Mouse (Mus musculus) CH12.LX (cell line): Measurements from ENCODE around the gene Rec114.

Source experiments
- CTCF ChIP-seq, 2 experiments: IDR thresholded peaks in 1 of 2; conservative IDR thresholded peaks in 1 of 2; 2 replicates each; pipeline ENCODE4 v1.5.1; 2011 to 2012; ENCODE audit warnings: low read depth in 2 of 2, low read length in 2 of 2, improper control_type of control experiment in 1 of 2, inconsistent platforms in 1 of 2, mild to moderate bottlenecking in 1 of 2, moderate library complexity in 1 of 2
- EP300 ChIP-seq: IDR thresholded peaks from 2 replicates; pipeline ENCODE4 v1.6.1; 2011; ENCODE audit warnings: low read length, improper control_type of control experiment
- JUND ChIP-seq: conservative IDR thresholded peaks from 2 replicates; pipeline ENCODE4 v1.6.1; 2011; ENCODE audit warnings: low read depth, low read length, improper control_type of control experiment
- MYC ChIP-seq: IDR thresholded peaks from 2 replicates; pipeline ENCODE4 v1.6.1; 2011; ENCODE audit warnings: low read depth, mild to moderate bottlenecking, improper control_type of control experiment, low read length
- NELFE ChIP-seq: IDR thresholded peaks from 2 replicates; pipeline ENCODE4 v1.6.1; 2011; ENCODE audit warnings: low read depth, low read length, improper control_type of control experiment
- PAX5 ChIP-seq: IDR thresholded peaks from 2 replicates; pipeline ENCODE4 v1.6.1; 2012; ENCODE audit warnings: low read length, inconsistent platforms, mixed read lengths
- POLR2A ChIP-seq: IDR thresholded peaks from 2 replicates; pipeline ENCODE4 v1.6.1; 2011; ENCODE audit warnings: low read depth, mild to moderate bottlenecking, improper control_type of control experiment, low read length
- POLR2AphosphoS2 ChIP-seq: IDR thresholded peaks from 2 replicates; pipeline ENCODE4 v1.6.1; 2011; ENCODE audit warnings: low read depth, low read length, improper control_type of control experiment
- RCOR1 ChIP-seq: conservative IDR thresholded peaks from 2 replicates; pipeline ENCODE4 v1.6.1; 2012; ENCODE audit warnings: low read depth, mild to moderate bottlenecking, inconsistent platforms, low read length, improper control_type of control experiment

GRCm38 (mm10) chr9:58665492-58665891 lies 78.3 kb downstream of the Rec114 start:
- TF ChIP-seq CTCF (conservative IDR thresholded peaks at IDR 0.05 in 1 of 2, IDR thresholded peaks at IDR 0.05 in 1 of 2; ENCODE audit: low read depth in 2 of 2, low read length in 2 of 2), result no peak
- no peak for TF ChIP-seq EP300
- TF ChIP-seq NELFE, result no peak
- TF ChIP-seq PAX5, result no peak
- no peak for TF ChIP-seq JUND
- no peak for TF ChIP-seq POLR2AphosphoS2
- no peak for TF ChIP-seq POLR2A
- no peak for TF ChIP-seq RCOR1
- TF ChIP-seq MYC, result no peak
